Mouse (Mus musculus) cerebellum, postnatal 14 days (tissue): ENCODE data around the gene Rbm8a.
A peak's percentile ranks its signal among the peaks of the same experiment; 100 is the strongest.

ENCODE experiments used
- DNase-seq, 2 experiments: peaks; one replicate each; pipeline ENCODE4 v3.0.0; 2021; ENCODE audit warnings: mixed read lengths in 2 of 2

Gene Rbm8a

GRCm38 (mm10) chr3:96629729-96630600 lies at the start of gene Rbm8a:
Gene Rbm8a, plus strand, starts transcription at chr3:96629933.
- peak; percentile 97 to 98 for DNase-seq

- DNase-seq = peak in 1 of 2 experiments; percentile 29
Measured at GRCm38 (mm10) chr3:96581141-96581540, 48.6 kb upstream of the Rbm8a start.

GRCm38 (mm10) chr3:96581771-96582515 lies 47.8 kb upstream of the Rbm8a start:
- no peak for DNase-seq

GRCm38 (mm10) chr3:96583386-96583785 lies 46.3 kb upstream of the Rbm8a start:
- peak in 1 of 2 experiments; percentile 35 for DNase-seq

- no peak for DNase-seq
Measured at GRCm38 (mm10) chr3:96590657-96591056, 39.1 kb upstream of the Rbm8a start.

- DNase-seq = peak; percentile 42 to 52
Measured at GRCm38 (mm10) chr3:96593374-96593773, 36.4 kb upstream of the Rbm8a start.

GRCm38 (mm10) chr3:96593790-96594560 lies 35.8 kb upstream of the Rbm8a start, which contains the start of gene Polr3gl:
Gene Polr3gl, minus strand, starts transcription at chr3:96594181.
- peak; percentile 97 to 98 for DNase-seq

- DNase-seq = peak in 1 of 2 experiments; percentile 48
Measured at GRCm38 (mm10) chr3:96594851-96595250, 34.9 kb upstream of the Rbm8a start.

- peak; percentile 58 for DNase-seq
Measured at GRCm38 (mm10) chr3:96595661-96596060, 34.1 kb upstream of the Rbm8a start.

GRCm38 (mm10) chr3:96596228-96596707 lies 33.5 kb upstream of the Rbm8a start, which contains the start of gene Ankrd34a:
Gene Ankrd34a, plus strand, starts transcription at chr3:96596636.
- DNase-seq = peak; percentile 91 to 94

- peak; percentile 53 to 57 for DNase-seq
Measured at GRCm38 (mm10) chr3:96596855-96597254, 32.9 kb upstream of the Rbm8a start.

GRCm38 (mm10) chr3:96597435-96597891 lies 32.3 kb upstream of the Rbm8a start:
- DNase-seq = peak; percentile 59 to 63

GRCm38 (mm10) chr3:96598156-96599068 lies 31.3 kb upstream of the Rbm8a start:
- DNase-seq = peak; percentile 75 to 78

GRCm38 (mm10) chr3:96599069-96599393 lies 30.7 kb upstream of the Rbm8a start:
- peak in 1 of 2 experiments; percentile 28 for DNase-seq

GRCm38 (mm10) chr3:96599411-96599810 lies 30.3 kb upstream of the Rbm8a start:
- no peak for DNase-seq

- DNase-seq = peak; percentile 87 to 90
Measured at GRCm38 (mm10) chr3:96600639-96601250, 29.0 kb upstream of the Rbm8a start, which contains the start of gene Lix1l. Gene Lix1l, plus strand, starts transcription at chr3:96601149.

GRCm38 (mm10) chr3:96601251-96601787 lies 28.4 kb upstream of the Rbm8a start:
- peak; percentile 71 for DNase-seq

- peak; percentile 47 to 50 for DNase-seq
Measured at GRCm38 (mm10) chr3:96601941-96602703, 27.6 kb upstream of the Rbm8a start.

- no peak for DNase-seq
Measured at GRCm38 (mm10) chr3:96602704-96603084, 27.0 kb upstream of the Rbm8a start.

GRCm38 (mm10) chr3:96603311-96603710 lies 26.4 kb upstream of the Rbm8a start:
- peak; percentile 82 to 84 for DNase-seq
